Mouse (Mus musculus) heart, adult 2 months (tissue): ENCODE measurements around the gene Bsnd. TPM values are rescaled to one million over a fixed set of nuclear protein-coding genes. Genes with fewer than 3 reads are reported as not detected.

Experiments used
- DNase-seq, 2 experiments: peaks; one replicate each; pipeline ENCODE4 v3.0.0; 2021
- H3K27ac ChIP-seq: fragments of 200-600 bp; 2 replicates; pipeline ENCODE4 v1.8.1; 2022
- H3K27me3 ChIP-seq: fragments of 200-500 bp; 2 replicates; pipeline ENCODE4 v1.6.1; 2012; ENCODE audit warnings: mild to moderate bottlenecking, low read length, inconsistent platforms, mixed read lengths; ENCODE audit not compliant: control insufficient read depth, insufficient read depth
- H3K36me3 ChIP-seq: fragments of 200-500 bp; 2 replicates; pipeline ENCODE4 v1.6.1; 2012; ENCODE audit warnings: low read length, inconsistent platforms; ENCODE audit not compliant: control insufficient read depth, insufficient read depth
- H3K4me1 ChIP-seq: fragments of 200-500 bp; 2 replicates; pipeline ENCODE4 v1.6.1; 2011; ENCODE audit warnings: low read length; ENCODE audit not compliant: control insufficient read depth, insufficient read depth
- H3K4me3 ChIP-seq: fragments of 200-600 bp; 2 replicates; pipeline ENCODE4 v1.8.1; 2022
- H3K79me2 ChIP-seq: fragments of 200-500 bp; replicated peaks from 2 replicates; pipeline ENCODE4 v1.6.1; 2012; ENCODE audit warnings: mild to moderate bottlenecking, inconsistent platforms, low read length, moderate library complexity, mixed read lengths; ENCODE audit not compliant: control insufficient read depth, insufficient read depth
- H3K9ac ChIP-seq: fragments of 200-500 bp; 2 replicates; pipeline ENCODE4 v1.6.1; 2012; ENCODE audit warnings: low read depth, mild to moderate bottlenecking, control low read depth, inconsistent platforms, low read length, mixed read lengths
- CTCF ChIP-seq: fragments of 200-600 bp; IDR thresholded peaks from 2 replicates; pipeline ENCODE4 v1.8.1; 2022; ENCODE audit warnings: antibody characterized with exemption, mild to moderate bottlenecking, moderate library complexity
- EP300 ChIP-seq: fragments of 200-500 bp; IDR thresholded peaks from 2 replicates; pipeline ENCODE4 v1.6.1; 2011; ENCODE audit warnings: low read depth, low read length, control low read depth; ENCODE audit not compliant: insufficient read depth
- POLR2A ChIP-seq: fragments of 200-500 bp; IDR thresholded peaks from 2 replicates; pipeline ENCODE4 v1.6.1; 2011; ENCODE audit warnings: mild to moderate bottlenecking, low read depth, low read length, control low read depth; ENCODE audit not compliant: insufficient read depth
- WGBS: fragments of 180-500 bp; shearing (Covaris S2); methylation state at CpG from one replicate; pipeline ENCODE4 v1.1.7; 2018; 5-methylcytosine and 5-hydroxymethylcytosine counted together
- intact Hi-C: fragments of 180-260 bp; cut with DNase I; formaldehyde crosslinking; loops from one replicate; pipeline ENCODE4 v1.15.1; 2025
- long read RNA-seq: library from polyadenylated mRNA; stranded (forward); transcript quantifications from one replicate; pipeline ENCODE4 v2.0.0, GENCODE M21; 2021
- polyA plus RNA-seq: library from polyadenylated mRNA; depleted of rRNA; stranded (reverse); fragments of >200 nt; gene quantifications from 2 replicates; pipeline ENCODE4 v1.2.3, GENCODE M21; 2012; rRNA removed
- total RNA-seq, 2 experiments: library from RNA; stranded (reverse); gene quantifications; 2 replicates each; pipeline ENCODE4 v1.2.3; 2021

The Bsnd gene
- total RNA-seq: not detected
- polyA plus RNA-seq: not detected in 2 replicates
- long read RNA-seq: 0 reads

GRCm38 (mm10) chr4:106492116-106492515, at the start of gene Bsnd:
TSS of gene Bsnd (minus strand) at chr4:106492283.
- Histone ChIP-seq H3K9ac (no peak within 1 kb of the TSS), H3K36me3 (no peaks in the 10 kb centered on the region), H3K4me3 (no peak within 1 kb of the TSS), H3K27me3 (no peaks in the 10 kb centered on the region), H3K4me1 (no peaks in the 10 kb centered on the region), H3K79me2 (no peaks in the 10 kb centered on the region), H3K27ac (no peak within 1 kb of the TSS)
- DNase-seq: no peak
- intact Hi-C loops: no loop called here
- TF ChIP-seq CTCF: no peak
- TF ChIP-seq EP300: no peak
- no peak for TF ChIP-seq POLR2A
- WGBS: 58% methylated on average over 3 of the region's 3 CpGs

- intact Hi-C loops: no loop called here
- TF ChIP-seq EP300: no peak
- no peak for TF ChIP-seq POLR2A
- TF ChIP-seq CTCF: no peak
- Histone ChIP-seq H3K27ac (no peak overlapping the region), H3K4me3 (no peak overlapping the region), H3K36me3 (no peaks in the 10 kb centered on the region), H3K4me1 (no peaks in the 10 kb centered on the region), H3K79me2 (no peaks in the 10 kb centered on the region), H3K27me3 (no peaks in the 10 kb centered on the region), H3K9ac (no peak overlapping the region)
- no peak for DNase-seq
- 66% methylated on average over 3 of the region's 3 CpGs for WGBS
These were observed 49.4 kb upstream of the Bsnd start for GRCm38 (mm10) chr4:106541491-106541890.

DNA sequence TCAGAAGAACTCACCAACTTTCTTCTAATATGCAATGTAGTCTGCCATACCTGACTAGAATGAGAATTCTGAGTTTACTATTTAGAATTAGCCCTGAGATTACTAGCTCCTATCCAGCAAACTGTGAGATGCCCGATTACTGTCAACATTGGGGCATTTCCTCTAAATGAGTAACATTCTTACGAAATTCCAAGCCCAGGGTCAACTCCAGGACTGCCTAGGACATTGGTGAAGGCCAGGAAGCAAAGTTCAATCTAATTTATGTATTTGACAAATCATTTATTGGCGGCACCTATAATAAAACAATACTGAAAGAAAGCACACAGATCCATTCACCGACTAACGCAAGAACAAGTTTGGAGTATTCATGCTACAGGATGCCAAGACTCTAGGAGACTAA, 47.7 kb upstream of the Bsnd start:
- no peak for TF ChIP-seq CTCF
- no peak for TF ChIP-seq POLR2A
- TF ChIP-seq EP300: no peak
- no peaks in the 10 kb centered on the region for H3K4me1 ChIP-seq
- intact Hi-C loops: no loop called here
- H3K36me3 ChIP-seq: no peaks in the 10 kb centered on the region
- H3K27ac ChIP-seq: no peak overlapping the region
- H3K4me3 ChIP-seq: no peak overlapping the region
- no peaks in the 10 kb centered on the region for H3K27me3 ChIP-seq
- no peak for DNase-seq
- H3K9ac ChIP-seq: no peak overlapping the region
- WGBS: 85% methylated on average over 5 of the region's 5 CpGs
- H3K79me2 ChIP-seq: no peaks in the 10 kb centered on the region

DNA sequence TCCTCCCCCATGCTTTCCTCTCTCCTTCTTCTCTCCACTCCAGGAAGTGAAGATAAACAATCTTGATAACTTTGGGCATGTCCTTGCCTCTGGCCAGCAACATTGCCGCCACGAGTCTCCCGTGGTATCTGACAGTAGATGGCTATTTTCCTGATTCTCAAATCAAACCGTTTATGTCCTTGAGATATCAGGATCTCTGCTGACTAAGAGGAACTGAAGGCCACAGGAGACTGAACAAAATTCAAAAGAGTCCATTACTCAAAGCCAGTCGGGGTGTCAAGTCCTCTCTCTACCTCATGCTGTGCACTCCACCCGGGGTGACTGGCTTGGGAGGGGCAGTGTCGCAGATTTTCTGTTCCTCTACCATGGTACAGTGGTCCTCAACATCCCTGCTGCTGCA, 42.2 kb upstream of the Bsnd start:
- Histone ChIP-seq H3K27me3 (no peaks in the 10 kb centered on the region), H3K4me3 (no peak overlapping the region), H3K4me1 (peaks cover 2% of the 10 kb centered on the region; the same call in 1 of the 2 replicates), H3K27ac (no peak overlapping the region), H3K36me3 (no peaks in the 10 kb centered on the region), H3K79me2 (no peaks in the 10 kb centered on the region), H3K9ac (no peak overlapping the region)
- WGBS: 37% methylated on average over 7 of the region's 7 CpGs
- TF ChIP-seq POLR2A (no peak), CTCF (no peak), EP300 (no peak)
- DNase-seq: no peak
- intact Hi-C loops: no loop called here

GRCm38 (mm10) chr4:106533421-106534080, 41.5 kb upstream of the Bsnd start:
- Histone ChIP-seq H3K27ac (no peak overlapping the region), H3K36me3 (no peaks in the 10 kb centered on the region), H3K4me3 (no peak overlapping the region), H3K4me1 (peaks cover 2% of the 10 kb centered on the region; the same call in 1 of the 2 replicates), H3K27me3 (no peaks in the 10 kb centered on the region), H3K9ac (no peak overlapping the region), H3K79me2 (no peaks in the 10 kb centered on the region)
- TF ChIP-seq POLR2A (no peak), CTCF (0 out of 2 replicates have a peak, but pooled peaks have one; percentile 6)
- intact Hi-C loops: no loop called here
- 47% methylated on average over 7 of the region's 7 CpGs for WGBS
- no peak for DNase-seq

DNA sequence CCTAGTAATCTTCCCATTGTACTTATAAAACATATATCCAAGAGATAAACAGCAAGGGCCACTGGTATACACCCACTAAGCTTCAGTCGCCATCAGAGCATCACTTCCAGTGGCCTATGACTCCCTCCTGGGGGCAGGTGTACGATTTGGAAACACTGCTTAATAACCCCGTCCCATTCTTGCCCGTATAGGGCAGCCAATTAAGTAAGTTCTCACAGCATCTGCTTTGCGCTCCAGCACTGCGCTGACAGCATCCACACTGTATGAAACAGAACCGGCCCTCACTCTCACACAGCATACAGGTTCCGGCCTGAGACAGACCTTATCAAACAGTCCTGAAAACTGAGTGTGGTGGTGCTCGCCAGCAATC, 38.0 kb upstream of the Bsnd start:
- Histone ChIP-seq H3K79me2 (no peaks in the 10 kb centered on the region), H3K4me3 (no peak overlapping the region), H3K27me3 (no peaks in the 10 kb centered on the region), H3K36me3 (no peaks in the 10 kb centered on the region), H3K27ac (no peak overlapping the region), H3K4me1 (peaks cover 2% of the 10 kb centered on the region; the same call in 1 of the 2 replicates), H3K9ac (no peak overlapping the region)
- WGBS: 66% methylated on average over 9 of the region's 9 CpGs
- no peak for DNase-seq
- TF ChIP-seq CTCF: no peak
- no peak for TF ChIP-seq EP300
- TF ChIP-seq POLR2A: no peak
- intact Hi-C loops: no loop called here
